Mouse (Mus musculus) lung, embryonic 15.5 days (tissue): ENCODE measurements around the gene Msmo1. TPM values are rescaled to one million over a fixed set of nuclear protein-coding genes. Genes with fewer than 3 reads are reported as not detected.
A peak's percentile ranks its signal among the peaks of the same experiment; 100 is the strongest.

Experiments used
- ATAC-seq: fragments of 200-750 bp; cut with Nextera tagmentation; 2 replicates; pipeline ENCODE4 v1.8.0; 2017; ENCODE audit warnings: moderate number of reproducible peaks, borderline replicate concordance; ENCODE audit not compliant: low FRiP score, low TSS enrichment; ENCODE audit errors: extremely low read depth
- H3K27ac ChIP-seq: fragments of 300-500 bp; sonication (generic); 2 replicates; pipeline ENCODE4 v1.5.1; 2015; ENCODE audit warnings: moderate library complexity, mild to moderate bottlenecking, inconsistent platforms
- H3K27me3 ChIP-seq: fragments of 300-500 bp; sonication (generic); 2 replicates; pipeline ENCODE4 v1.6.1; 2015; ENCODE audit warnings: inconsistent platforms
- H3K36me3 ChIP-seq: fragments of 300-500 bp; sonication (generic); 2 replicates; pipeline ENCODE4 v1.6.1; 2015; ENCODE audit warnings: inconsistent platforms
- H3K4me1 ChIP-seq: fragments of 300-500 bp; sonication (generic); 2 replicates; pipeline ENCODE4 v1.6.1; 2015; ENCODE audit warnings: inconsistent platforms
- H3K4me2 ChIP-seq: fragments of 300-500 bp; sonication (generic); 2 replicates; pipeline ENCODE4 v1.6.1; 2015; ENCODE audit warnings: inconsistent platforms, mild to moderate bottlenecking, moderate library complexity
- H3K4me3 ChIP-seq: fragments of 300-500 bp; sonication (generic); 2 replicates; pipeline ENCODE4 v1.5.1; 2015; ENCODE audit warnings: mild to moderate bottlenecking, inconsistent platforms
- H3K9ac ChIP-seq: fragments of 300-500 bp; sonication (generic); 2 replicates; pipeline ENCODE4 v1.6.1; 2015; ENCODE audit warnings: inconsistent platforms
- H3K9me3 ChIP-seq: fragments of 300-500 bp; sonication (generic); 2 replicates; pipeline ENCODE4 v1.6.1; 2016; ENCODE audit warnings: inconsistent platforms
- WGBS: fragments of 180-500 bp; shearing (Covaris S2); methylation state at CpG from one replicate; pipeline ENCODE4 v1.1.7; 2015; 5-methylcytosine and 5-hydroxymethylcytosine counted together
- polyA plus RNA-seq: library from polyadenylated mRNA; unstranded; fragments of >200 nt; fragmentation: Nextera tagmentation; extraction: Ambion mirVana; gene quantifications from 2 replicates; pipeline ENCODE4 v1.2.1, GENCODE M21; 2015

The Msmo1 gene
- polyA plus RNA-seq, 1 experiment from 2014 or later: 58.2 TPM

GRCm38 (mm10) chr8:64746215-64747058, 12.8 kb upstream of the Msmo1 start:
- WGBS: 58% methylated on average over 10 of the region's 10 CpGs
- Histone ChIP-seq H3K36me3 (0 out of 2 replicates have a peak, but pooled peaks cover 9% of the 10 kb centered on the region), H3K9me3 (no peaks in the 10 kb centered on the region), H3K27ac (no peak overlapping the region), H3K27me3 (no peaks in the 10 kb centered on the region), H3K4me2 (no peak overlapping the region), H3K4me1 (no peaks in the 10 kb centered on the region), H3K4me3 (no peak overlapping the region), H3K9ac (no peak overlapping the region)
- ATAC-seq: no peak

DNA sequence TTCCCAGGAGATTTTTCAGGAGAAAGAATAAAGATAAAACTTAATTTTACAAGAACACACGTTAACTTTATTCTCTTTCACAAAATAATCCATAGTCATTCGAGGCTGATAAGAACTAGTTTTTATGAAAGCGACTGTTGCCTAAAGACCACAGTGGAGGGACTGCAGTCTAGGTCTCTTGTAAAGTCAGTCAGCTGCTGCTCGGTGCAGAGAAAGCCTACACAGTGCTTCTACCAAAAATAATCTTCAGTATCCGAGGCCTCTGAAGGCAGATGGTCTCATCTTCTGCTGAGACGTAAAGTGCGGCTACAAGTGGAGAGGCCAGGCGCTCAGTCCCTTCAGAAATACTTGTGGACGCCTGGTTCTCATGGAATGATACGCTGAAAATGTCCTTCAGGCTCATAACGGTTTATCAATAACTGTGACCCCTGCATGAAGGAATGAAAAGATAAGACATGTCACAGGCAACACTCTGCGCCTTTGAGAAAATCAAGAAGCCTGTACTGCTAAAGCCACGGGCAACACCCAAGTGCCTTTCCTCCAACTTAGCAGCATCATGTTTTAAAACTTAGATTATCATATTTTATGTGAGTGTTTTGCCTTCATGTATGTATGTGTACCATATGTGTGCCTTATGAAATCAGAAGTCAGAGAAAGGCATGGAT, 7.1 kb upstream of the Msmo1 start:
- H3K9me3 ChIP-seq: no peaks in the 10 kb centered on the region
- H3K27ac ChIP-seq: no peak overlapping the region
- ATAC-seq: no peak
- no peaks in the 10 kb centered on the region for H3K36me3 ChIP-seq
- no peak overlapping the region for H3K4me3 ChIP-seq
- H3K4me2 ChIP-seq: no peak overlapping the region
- 85% methylated on average over 13 of the region's 13 CpGs for WGBS
- no peaks in the 10 kb centered on the region for H3K4me1 ChIP-seq
- no peak overlapping the region for H3K9ac ChIP-seq
- H3K27me3 ChIP-seq: no peaks in the 10 kb centered on the region

- H3K9ac ChIP-seq: no peak overlapping the region
- H3K27me3 ChIP-seq: no peaks in the 10 kb centered on the region
- H3K4me1 ChIP-seq: no peaks in the 10 kb centered on the region
- no peak overlapping the region for H3K27ac ChIP-seq
- H3K4me2 ChIP-seq: no peak overlapping the region
- no peaks in the 10 kb centered on the region for H3K36me3 ChIP-seq
- H3K4me3 ChIP-seq: no peak overlapping the region
- no peak for ATAC-seq
- WGBS: 60% methylated on average over 1 of the region's 1 CpGs
- no peaks in the 10 kb centered on the region for H3K9me3 ChIP-seq
These were observed 5.3 kb upstream of the Msmo1 start for GRCm38 (mm10) chr8:64738916-64739315.

- ATAC-seq: no peak
- Histone ChIP-seq H3K4me1 (peaks cover 8% of the 10 kb centered on the region), H3K36me3 (no peaks in the 10 kb centered on the region), H3K27ac (no peak overlapping the region), H3K27me3 (no peaks in the 10 kb centered on the region), H3K4me3 (no peak overlapping the region), H3K4me2 (no peak overlapping the region), H3K9ac (no peak overlapping the region), H3K9me3 (no peaks in the 10 kb centered on the region)
- 70% methylated on average over 3 of the region's 3 CpGs for WGBS
These were observed 3.3 kb upstream of the Msmo1 start for GRCm38 (mm10) chr8:64736767-64737323.

- Histone ChIP-seq H3K9me3 (no peaks in the 10 kb centered on the region), H3K4me2 (no peak overlapping the region), H3K27ac (no peak overlapping the region), H3K27me3 (no peaks in the 10 kb centered on the region), H3K4me1 (peaks cover 10% of the 10 kb centered on the region), H3K36me3 (peaks cover 7% of the 10 kb centered on the region), H3K9ac (no peak overlapping the region), H3K4me3 (no peak overlapping the region)
- no peak for ATAC-seq
- 82% methylated on average over 8 of the region's 8 CpGs for WGBS
These were observed 1.6 kb upstream of the Msmo1 start for GRCm38 (mm10) chr8:64735161-64735560.

- H3K4me1 ChIP-seq: peaks cover 10% of the 10 kb centered on the region
- H3K4me3 ChIP-seq: peak overlapping the region; percentile 76
- no peaks in the 10 kb centered on the region for H3K9me3 ChIP-seq
- H3K27me3 ChIP-seq: no peaks in the 10 kb centered on the region
- H3K36me3 ChIP-seq: peaks cover 17% of the 10 kb centered on the region
- peak overlapping the region; percentile 50 for H3K9ac ChIP-seq
- peak overlapping the region; percentile 67 for H3K4me2 ChIP-seq
- no peak for ATAC-seq
- H3K27ac ChIP-seq: no peak overlapping the region
- WGBS: 10% methylated on average over 9 of the region's 9 CpGs
These were observed 996 bp downstream of the Msmo1 start for GRCm38 (mm10) chr8:64732596-64732995.

- ATAC-seq: no peak
- peaks cover 10% of the 10 kb centered on the region for H3K4me1 ChIP-seq
- H3K9me3 ChIP-seq: no peaks in the 10 kb centered on the region
- H3K36me3 ChIP-seq: peaks cover 50% of the 10 kb centered on the region
- H3K9ac ChIP-seq: no peak overlapping the region
- H3K4me2 ChIP-seq: no peak overlapping the region
- 85% methylated on average over 7 of the region's 7 CpGs for WGBS
- H3K27ac ChIP-seq: no peak overlapping the region
- no peaks in the 10 kb centered on the region for H3K27me3 ChIP-seq
- no peak overlapping the region for H3K4me3 ChIP-seq
These were observed 5.4 kb downstream of the Msmo1 start for GRCm38 (mm10) chr8:64728156-64728555.

GRCm38 (mm10) chr8:64726190-64726695, 7.3 kb downstream of the Msmo1 start:
- WGBS: 77% methylated on average over 4 of the region's 4 CpGs

GRCm38 (mm10) chr8:64723206-64723605, 10.4 kb downstream of the Msmo1 start:
- WGBS: 87% methylated on average over 2 of the region's 2 CpGs
- Histone ChIP-seq H3K9me3 (no peaks in the 10 kb centered on the region), H3K36me3 (peaks cover 71% of the 10 kb centered on the region), H3K4me2 (no peak overlapping the region), H3K4me3 (no peak overlapping the region), H3K27me3 (no peaks in the 10 kb centered on the region), H3K9ac (no peak overlapping the region), H3K4me1 (no peaks in the 10 kb centered on the region), H3K27ac (no peak overlapping the region)
- no peak for ATAC-seq

More at GRCm38 (mm10) chr8:64726190-64726695, 7.3 kb downstream of the Msmo1 start:
- Histone ChIP-seq H3K4me3 (no peak overlapping the region), H3K9ac (no peak overlapping the region), H3K4me1 (no peaks in the 10 kb centered on the region), H3K27ac (no peak overlapping the region), H3K27me3 (no peaks in the 10 kb centered on the region), H3K4me2 (no peak overlapping the region), H3K36me3 (peaks cover 63% of the 10 kb centered on the region), H3K9me3 (no peaks in the 10 kb centered on the region)
- no peak for ATAC-seq

GRCm38 (mm10) chr8:64717868-64718267, 15.7 kb downstream of the Msmo1 start:
- Histone ChIP-seq H3K9ac (no peak overlapping the region), H3K9me3 (no peaks in the 10 kb centered on the region), H3K27me3 (no peaks in the 10 kb centered on the region), H3K4me1 (no peaks in the 10 kb centered on the region), H3K36me3 (peaks cover 46% of the 10 kb centered on the region), H3K27ac (no peak overlapping the region), H3K4me2 (no peak overlapping the region), H3K4me3 (no peak overlapping the region)
- WGBS: 84% methylated on average over 7 of the region's 7 CpGs
- no peak for ATAC-seq

GRCm38 (mm10) chr8:64712499-64712898, 21.1 kb downstream of the Msmo1 start:
- Histone ChIP-seq H3K4me3 (no peak overlapping the region), H3K9ac (no peak overlapping the region), H3K27ac (no peak overlapping the region), H3K4me1 (no peaks in the 10 kb centered on the region), H3K36me3 (peaks cover 7% of the 10 kb centered on the region; the same call in 1 of the 2 replicates), H3K27me3 (no peaks in the 10 kb centered on the region), H3K4me2 (no peak overlapping the region), H3K9me3 (no peaks in the 10 kb centered on the region)
- no peak for ATAC-seq
- 84% methylated on average over 7 of the region's 7 CpGs for WGBS

GRCm38 (mm10) chr8:64711544-64711943, 22.0 kb downstream of the Msmo1 start:
- Histone ChIP-seq H3K27me3 (no peaks in the 10 kb centered on the region), H3K9me3 (no peaks in the 10 kb centered on the region), H3K9ac (no peak overlapping the region), H3K36me3 (0 out of 2 replicates have a peak, but pooled peaks cover 2% of the 10 kb centered on the region), H3K4me2 (no peak overlapping the region), H3K4me3 (no peak overlapping the region), H3K27ac (no peak overlapping the region), H3K4me1 (no peaks in the 10 kb centered on the region)
- ATAC-seq: no peak
- 13% methylated on average over 1 of the region's 1 CpGs for WGBS
